In the genomic region with DNA sequence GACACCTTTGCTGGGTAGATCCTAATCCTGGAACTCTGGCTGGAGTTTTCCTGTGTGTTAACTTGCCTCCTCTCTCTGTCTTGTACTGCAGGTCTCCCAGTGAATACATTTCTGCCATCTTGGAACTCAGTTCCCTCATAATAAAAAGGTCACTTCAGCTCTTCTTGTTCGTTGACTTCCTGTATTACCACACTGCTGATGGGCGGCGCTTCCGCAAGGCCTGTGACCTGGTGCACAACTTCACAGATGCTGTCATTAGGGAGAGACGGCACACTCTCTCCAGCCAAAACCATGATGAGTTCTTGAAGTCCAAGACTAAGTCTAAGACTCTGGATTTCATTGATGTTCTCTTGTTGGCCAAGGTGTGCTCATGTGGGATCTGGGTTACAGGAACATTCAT, we compare ENCODE assay signal across 2 mouse cellular contexts. TPM values are rescaled to one million over a fixed set of nuclear protein-coding genes. Genes with fewer than 3 reads are reported as not detected.
A peak's percentile ranks its signal among the peaks of the same experiment; 100 is the strongest.
ATAC-seq lines count a peak whose summit lies in the region.

No protein-coding gene starts in this region.

- ATAC-seq in megakaryocyte, adult 5-6 weeks (ENCODE audit: poor library complexity, severe bottlenecking): peak; percentile 67
- ATAC-seq in monocyte, adult 5-6 weeks (replicated peaks; ENCODE audit: insufficient number of reproducible peaks, low FRiP score, low TSS enrichment, poor library complexity, severe bottlenecking): peak; percentile 94

RNA-seq across cellular contexts. Expression of a gene that starts 8.4 kb away (rescaled TPM):
- 25.2 and 28.3 TPM in 2 replicates for total RNA-seq in megakaryocyte, adult 5-6 weeks (2015)
- total RNA-seq in megakaryocyte, adult 5-6 weeks (2017): 19.0 and 39.0 TPM in 2 replicates
- total RNA-seq in monocyte, adult 5-6 weeks (2017): 94.6 to 125 TPM (median 116 TPM) in 3 replicates

RNA-seq across cellular contexts. Expression of a gene that starts 38.9 kb away (rescaled TPM):
- total RNA-seq in megakaryocyte, adult 5-6 weeks (2015): 0.36 and 0.38 TPM in 2 replicates
- 0.66 and 0.98 TPM in 2 replicates for total RNA-seq in megakaryocyte, adult 5-6 weeks (2017)
- 0.11 to 1.2 TPM (median 1.1 TPM) in 3 replicates for total RNA-seq in monocyte, adult 5-6 weeks (2017)
